Mouse (Mus musculus) ES-E14 (cell line): Measurements from ENCODE around the gene Cntd1. TPM values are rescaled to one million over a fixed set of nuclear protein-coding genes. Genes with fewer than 3 reads are reported as not detected.
"Not testable (repeated sequence)": the region's sequence is repeated elsewhere in the genome, so short reads cannot be mapped to it uniquely, and the experiment has no call there.

Source experiments
- DNase-seq: peaks from one replicate; pipeline ENCODE4 v3.0.0-alpha.2; 2013; ENCODE audit warnings: low read depth, low spot score
- H3K27ac ChIP-seq: 2 replicates; pipeline ENCODE4 v1.5.1; 2012; ENCODE audit warnings: low read depth, mild to moderate bottlenecking, low read length, moderate library complexity, mixed read lengths; ENCODE audit not compliant: poor library complexity, insufficient read depth, severe bottlenecking
- H3K36me3 ChIP-seq: 2 replicates; pipeline ENCODE4 v1.6.1; 2012; ENCODE audit warnings: mild to moderate bottlenecking, low read length, moderate library complexity, mixed read lengths; ENCODE audit not compliant: control insufficient read depth, poor library complexity, insufficient read depth, severe bottlenecking
- H3K4me1 ChIP-seq, 2 experiments: fragments of 150-350 bp in 1 of 2; sonication (generic) in 1 of 2; 2 replicates each; pipeline ENCODE4 v1.6.1; 2012; ENCODE audit warnings: low read length in 2 of 2, mild to moderate bottlenecking in 1 of 2, mixed read lengths in 1 of 2; ENCODE audit not compliant: control insufficient read depth in 2 of 2, insufficient read depth in 2 of 2, poor library complexity in 1 of 2
- H3K4me3 ChIP-seq, 2 experiments: fragments of 150-350 bp in 1 of 2; sonication (generic) in 1 of 2; 2 replicates each; pipeline ENCODE4 v1.5.1; 2012; ENCODE audit warnings: low read length in 2 of 2, low read depth in 1 of 2, mild to moderate bottlenecking in 1 of 2, mixed read lengths in 1 of 2; ENCODE audit not compliant: insufficient read depth in 1 of 2, poor library complexity in 1 of 2, severe bottlenecking in 1 of 2
- H3K9ac ChIP-seq: 2 replicates; pipeline ENCODE4 v1.6.1; 2012; ENCODE audit warnings: low read depth, mild to moderate bottlenecking, low read length, mixed read lengths; ENCODE audit not compliant: poor library complexity, insufficient read depth, severe bottlenecking
- H3K9me3 ChIP-seq: fragments of 150-350 bp; sonication (generic); 2 replicates; pipeline ENCODE4 v1.6.1; 2012; ENCODE audit warnings: low read depth, mild to moderate bottlenecking, low read length; ENCODE audit not compliant: control insufficient read depth, insufficient read depth
- CHD2 ChIP-seq: IDR thresholded peaks from 2 replicates; pipeline ENCODE4 v1.6.1; 2014; ENCODE audit warnings: mild to moderate bottlenecking, low read depth, low read length, inconsistent platforms
- HCFC1 ChIP-seq: IDR thresholded peaks from 2 replicates; pipeline ENCODE4 v1.6.1; 2012; ENCODE audit warnings: low read length, inconsistent platforms, borderline replicate concordance; ENCODE audit not compliant: insufficient read depth
- MAFK ChIP-seq: IDR thresholded peaks from 2 replicates; pipeline ENCODE4 v1.6.1; 2014; ENCODE audit warnings: mild to moderate bottlenecking, low read depth, low read length, inconsistent platforms; ENCODE audit not compliant: insufficient read depth
- ZC3H11A ChIP-seq: IDR thresholded peaks from 2 replicates; pipeline ENCODE4 v1.6.1; 2012; ENCODE audit warnings: low read depth, mild to moderate bottlenecking, inconsistent platforms, low read length, borderline replicate concordance
- ZNF384 ChIP-seq: IDR thresholded peaks from 2 replicates; pipeline ENCODE4 v1.6.1; 2012; ENCODE audit warnings: low read depth, low read length, inconsistent platforms
- in situ Hi-C, 2 experiments: fragments of 600-800 bp; cut with MboI; formaldehyde crosslinking; loops; one replicate each; pipeline ENCODE4 v1.15.1; 2025; ENCODE audit warnings: low sequenced_read_pairs in 2 of 2, inconsistent platforms in 1 of 2; ENCODE audit not compliant: unreplicated experiment in 2 of 2
- total RNA-seq: library from RNA; depleted of rRNA; stranded (reverse); fragments of 300-350 nt; gene quantifications from 2 replicates; pipeline ENCODE4 v1.2.3, GENCODE M21; 2012

The Cntd1 gene
- total RNA-seq, 1 experiment, result 2.1 TPM

- Histone ChIP-seq H3K9ac (peak within 1 kb of the TSS; percentile 92), H3K27ac (peak within 1 kb of the TSS; percentile 96), H3K4me1 (no peaks in the 10 kb centered on the region; a peak in 1 of 4 replicates), H3K36me3 (peaks cover 22% of the 10 kb centered on the region), H3K9me3 (no peaks in the 10 kb centered on the region), H3K4me3 (peak within 1 kb of the TSS; percentile 81 to 91)
- TF ChIP-seq HCFC1 (peak; percentile 84), CHD2 (no peak)
- DNase-seq, result peak; percentile 85
- in situ Hi-C loops, result no loop called here
These were observed 37.1 kb downstream of the Cntd1 start, which contains the start of gene Psme3 for GRCm38 (mm10) chr11:101315665-101316500. TSS of gene Psme3 (plus strand) at chr11:101316213.

DNA sequence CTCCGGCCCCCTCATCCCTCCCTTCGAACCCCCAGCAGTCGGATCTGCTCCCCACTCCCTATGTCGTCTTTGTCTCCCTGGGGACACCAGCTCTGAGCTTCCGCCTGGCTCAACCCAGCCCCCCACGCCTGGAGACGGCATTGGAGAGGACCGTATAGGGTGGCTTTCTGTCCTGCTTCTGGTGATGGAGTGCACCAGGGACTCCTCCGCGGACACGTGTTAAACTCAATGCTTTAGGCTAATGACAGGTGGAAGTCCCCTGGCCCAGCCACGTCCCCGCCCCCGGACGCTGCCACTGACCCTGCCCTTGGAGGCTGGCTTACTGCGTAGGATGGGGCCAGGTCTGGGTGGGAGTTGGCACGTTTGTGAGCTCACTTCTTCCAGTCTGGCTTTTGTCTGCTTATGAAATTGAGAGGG lies 37.7 kb downstream of the Cntd1 start:
- Histone ChIP-seq H3K27ac (peak overlapping the region; percentile 96), H3K36me3 (peaks cover 27% of the 10 kb centered on the region), H3K9me3 (no peaks in the 10 kb centered on the region), H3K9ac (peak overlapping the region; percentile 92), H3K4me1 (no peaks in the 10 kb centered on the region; a peak in 1 of 4 replicates), H3K4me3 (peak overlapping the region; percentile 81 to 91)
- in situ Hi-C loops, result no loop called here
- TF ChIP-seq CHD2 (no peak), ZNF384 (no peak), MAFK (no peak), ZC3H11A (no peak), HCFC1 (no peak)
- no peak for DNase-seq

GRCm38 (mm10) chr11:101323609-101324008 lies 44.8 kb downstream of the Cntd1 start:
- H3K9me3 ChIP-seq, result no peaks in the 10 kb centered on the region
- DNase-seq, result peak; percentile 65
- H3K27ac ChIP-seq, result no peak overlapping the region
- peaks cover 55% of the 10 kb centered on the region for H3K36me3 ChIP-seq
- in situ Hi-C loops, result no loop called here
- peak; percentile 68; the same call in 1 of the 2 replicates for TF ChIP-seq ZC3H11A
- TF ChIP-seq ZNF384, result no peak
- TF ChIP-seq HCFC1, result no peak
- TF ChIP-seq MAFK, result no peak
- no peak overlapping the region for H3K4me3 ChIP-seq
- H3K9ac ChIP-seq, result no peak overlapping the region
- H3K4me1 ChIP-seq, result peaks cover 5 to 10% of the 10 kb centered on the region in 2 experiments; a peak in 3 of 4 replicates

GRCm38 (mm10) chr11:101324763-101325162 lies 46.0 kb downstream of the Cntd1 start, which contains the start of gene Aoc2:
TSS of gene Aoc2 (plus strand) at chr11:101325063.
- Histone ChIP-seq H3K4me1 (peaks cover 5 to 10% of the 10 kb centered on the region in 2 experiments; a peak in 3 of 4 replicates), H3K9ac (no peak within 1 kb of the TSS), H3K9me3 (no peaks in the 10 kb centered on the region), H3K4me3 (no peak within 1 kb of the TSS), H3K36me3 (peaks cover 48% of the 10 kb centered on the region), H3K27ac (no peak within 1 kb of the TSS)
- in situ Hi-C loops, result no loop called here
- DNase-seq, result no peak
- TF ChIP-seq ZNF384 (no peak), HCFC1 (no peak), CHD2 (no peak), ZC3H11A (no peak), MAFK (no peak)

DNA sequence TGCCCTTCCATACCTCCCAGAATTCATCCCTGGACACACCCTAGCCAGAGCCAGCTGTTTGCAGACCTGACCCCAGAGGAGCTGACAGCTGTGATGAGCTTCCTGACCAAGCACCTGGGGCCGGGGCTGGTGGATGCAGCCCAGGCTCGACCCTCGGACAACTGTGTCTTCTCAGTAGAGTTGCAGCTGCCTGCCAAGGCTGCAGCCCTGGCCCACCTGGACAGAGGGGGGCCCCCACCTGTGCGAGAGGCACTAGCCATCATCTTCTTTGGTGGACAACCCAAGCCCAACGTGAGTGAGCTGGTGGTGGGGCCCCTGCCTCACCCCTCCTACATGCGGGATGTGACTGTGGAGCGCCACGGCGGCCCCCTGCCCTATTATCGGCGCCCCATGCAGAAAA lies 46.4 kb downstream of the Cntd1 start:
- in situ Hi-C loops, H3K9ac ChIP-seq: not testable (repeated sequence)
- H3K36me3 ChIP-seq, result peaks cover 43% of the 10 kb centered on the region

More for the DNA sequence above, 46.4 kb downstream of the Cntd1 start:
- peaks cover 5 to 10% of the 10 kb centered on the region in 2 experiments; a peak in 3 of 4 replicates for H3K4me1 ChIP-seq
- DNase-seq, H3K4me3 ChIP-seq, H3K9me3 ChIP-seq, H3K27ac ChIP-seq: not testable (repeated sequence)
